Mouse (Mus musculus): ENCODE results near the gene Stn1. TPM values are rescaled to one million over a fixed set of nuclear protein-coding genes. Genes with fewer than 3 reads are reported as not detected.
"Not testable (repeated sequence)": the region's sequence is repeated elsewhere in the genome, so short reads cannot be mapped to it uniquely, and the experiment has no call there.

The Stn1 gene
- 23.4 and 24.0 TPM in 2 replicates for polyA plus RNA-seq (2015; fragmentation: Nextera tagmentation; extraction: Ambion mirVana)

DNA sequence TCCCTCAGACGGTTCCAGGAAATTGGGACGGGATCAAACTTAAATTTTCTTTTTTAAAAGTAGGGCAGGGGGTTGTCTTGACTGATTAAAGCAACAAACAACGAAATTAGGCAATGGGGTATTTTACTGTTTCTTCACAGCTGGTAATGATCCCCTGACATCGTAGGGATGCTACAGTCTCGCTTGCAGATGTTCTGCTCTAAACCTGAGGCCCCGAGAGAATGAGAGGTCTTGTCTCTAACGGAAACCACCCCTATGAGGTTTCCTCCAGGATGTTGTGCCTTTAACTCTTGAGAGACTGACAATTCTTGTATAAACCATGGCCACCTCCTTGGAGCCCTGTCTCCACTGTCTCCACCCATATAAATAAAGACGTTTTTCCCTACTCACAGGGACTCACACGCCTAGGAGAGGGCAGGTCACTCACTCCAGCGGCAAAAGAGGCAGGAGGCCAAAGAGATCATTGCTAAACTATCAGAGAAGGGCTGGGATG, at the start of gene Stn1:
Gene Stn1, minus strand, starts transcription at position 208 of the 493 bp plus-strand sequence.
- H3K9ac ChIP-seq (ENCODE audit: low read depth, low read length) = peak within 1 kb of the TSS; percentile 40
- WGBS = 3% methylated on average over 10 of the region's 10 CpGs

DNA sequence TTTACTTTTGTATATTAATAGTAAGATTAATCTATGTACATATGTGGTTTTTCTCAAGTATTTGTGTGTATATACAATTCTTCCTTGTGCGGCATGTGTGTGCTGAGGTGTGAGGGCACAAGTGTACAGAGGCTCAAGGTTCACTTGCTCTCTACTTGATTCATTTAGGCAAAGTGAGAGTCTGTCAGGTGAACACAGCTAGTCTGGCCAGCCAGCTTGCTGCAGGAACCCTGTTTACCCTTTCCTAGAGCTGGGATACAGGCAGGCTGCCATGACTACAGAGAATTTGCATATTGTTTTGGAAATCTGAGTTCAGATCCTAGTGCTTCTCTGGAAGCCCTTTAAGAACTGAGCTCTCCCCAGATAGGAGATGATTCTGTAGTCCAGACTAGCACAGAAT, 49.7 kb upstream of the Stn1 start:
- WGBS = 95% methylated on average over 1 of the region's 1 CpGs
- H3K27ac ChIP-seq (ENCODE audit: low read length) = no peak overlapping the region
- ATAC-seq = no peak

More for the DNA sequence above, at the start of gene Stn1:
- peak; percentile 68 for ATAC-seq
- Histone ChIP-seq H3K9me3 (replicated peaks; ENCODE audit: control insufficient read depth, low read length, poor library complexity, severe bottlenecking) (0 out of 2 replicates have a peak, but pooled peaks cover 3% of the 10 kb centered on the region), H3K27ac (ENCODE audit: low read length) (peak within 1 kb of the TSS; percentile 58), H3K4me3 (ENCODE audit: low read depth, low read length) (peak within 1 kb of the TSS; percentile 42), H3K4me2 (ENCODE audit: low read length) (peak within 1 kb of the TSS; percentile 54), H3K36me3 (ENCODE audit: control insufficient read depth, insufficient read depth, low read length) (no peaks in the 10 kb centered on the region), H3K4me1 (ENCODE audit: control insufficient read depth, insufficient read depth, low read length) (peaks cover 10% of the 10 kb centered on the region), H3K27me3 (ENCODE audit: control insufficient read depth, insufficient read depth, low read depth, low read length) (no peaks in the 10 kb centered on the region)

DNA sequence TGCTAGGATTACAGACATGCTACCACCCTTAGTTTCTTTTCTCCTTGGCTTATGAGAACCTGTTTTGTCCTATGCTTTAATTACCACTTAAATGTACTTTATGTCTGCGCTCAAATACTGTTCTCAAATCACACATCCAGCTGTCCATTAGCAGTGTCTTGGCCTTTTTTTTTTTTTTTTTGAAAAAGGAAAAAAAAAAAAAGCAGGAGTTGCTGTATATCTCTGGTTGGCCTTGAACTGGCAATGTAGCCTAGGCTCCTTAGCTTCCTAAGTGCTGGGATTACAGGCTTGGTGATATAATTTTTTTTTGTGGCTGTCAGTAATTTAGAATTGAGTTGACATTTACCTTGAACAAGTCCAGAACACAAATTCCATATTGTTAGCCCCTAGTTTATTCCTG, 48.5 kb upstream of the Stn1 start:
- Histone ChIP-seq H3K9me3 (replicated peaks; ENCODE audit: control insufficient read depth, low read length, poor library complexity, severe bottlenecking) (no peaks in the 10 kb centered on the region), H3K4me2 (ENCODE audit: low read length) (no peak overlapping the region), H3K9ac (ENCODE audit: low read depth, low read length) (no peak overlapping the region), H3K4me1 (ENCODE audit: control insufficient read depth, insufficient read depth, low read length) (peaks cover 17% of the 10 kb centered on the region), H3K4me3 (ENCODE audit: low read depth, low read length) (no peak overlapping the region), H3K27me3 (ENCODE audit: control insufficient read depth, insufficient read depth, low read depth, low read length) (no peaks in the 10 kb centered on the region), H3K36me3 (ENCODE audit: control insufficient read depth, insufficient read depth, low read length) (no peaks in the 10 kb centered on the region), H3K27ac (ENCODE audit: low read length) (no peak overlapping the region)
- ATAC-seq = no peak
- 68% methylated on average over 1 of the region's 1 CpGs for WGBS

More for the DNA sequence above, 49.7 kb upstream of the Stn1 start:
- Histone ChIP-seq H3K9ac (ENCODE audit: low read depth, low read length) (no peak overlapping the region), H3K4me3 (ENCODE audit: low read depth, low read length) (no peak overlapping the region), H3K4me1 (ENCODE audit: control insufficient read depth, insufficient read depth, low read length) (peaks cover 6% of the 10 kb centered on the region), H3K27me3 (ENCODE audit: control insufficient read depth, insufficient read depth, low read depth, low read length) (no peaks in the 10 kb centered on the region), H3K36me3 (ENCODE audit: control insufficient read depth, insufficient read depth, low read length) (no peaks in the 10 kb centered on the region), H3K9me3 (replicated peaks; ENCODE audit: control insufficient read depth, low read length, poor library complexity, severe bottlenecking) (no peaks in the 10 kb centered on the region), H3K4me2 (ENCODE audit: low read length) (no peak overlapping the region)

DNA sequence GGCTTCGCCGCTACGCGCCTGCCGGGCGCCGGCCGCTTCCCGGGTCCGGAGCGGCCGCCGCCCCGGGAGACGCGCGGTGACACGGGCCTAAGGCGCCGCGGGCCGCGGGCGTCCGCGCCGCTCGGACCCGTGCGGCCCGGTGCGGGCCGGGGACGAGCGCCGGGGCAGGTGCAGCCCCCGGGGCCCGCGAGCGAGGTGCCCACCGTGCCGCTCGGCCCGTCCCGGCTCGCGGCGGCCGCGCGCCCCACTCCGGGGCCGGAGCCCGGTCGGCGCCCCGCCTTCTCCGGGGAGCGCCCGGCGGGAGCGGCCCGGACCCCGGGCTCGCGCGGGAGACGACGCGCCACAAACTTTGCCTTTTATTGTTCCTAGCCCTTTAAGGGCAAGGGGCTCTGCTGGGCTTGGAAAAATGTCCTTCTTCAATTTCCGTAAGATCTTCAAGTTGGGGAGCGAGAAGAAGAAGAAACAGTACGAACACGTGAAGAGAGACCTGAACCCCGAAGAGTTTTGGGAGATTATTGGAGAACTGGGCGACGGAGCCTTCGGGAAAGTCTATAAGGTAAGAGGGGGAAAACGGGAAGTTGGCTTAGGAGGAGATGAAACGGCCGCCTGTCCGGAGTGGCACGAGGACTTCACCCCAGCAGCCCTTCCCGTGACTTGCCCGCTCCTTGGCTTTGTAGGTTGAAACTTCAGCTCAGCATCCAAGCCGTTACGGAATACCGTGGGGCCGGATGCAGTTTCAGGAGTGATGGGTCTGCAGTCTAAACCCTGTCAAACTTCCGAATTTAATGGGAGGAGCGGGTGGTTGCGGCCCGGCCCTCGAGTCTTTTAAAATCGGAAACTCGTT, 42.7 kb upstream of the Stn1 start:
- ATAC-seq = peak; percentile 79
- H3K4me3 ChIP-seq (ENCODE audit: low read depth, low read length) = peak overlapping the region; percentile 77
- no peaks in the 10 kb centered on the region for H3K36me3 ChIP-seq (ENCODE audit: control insufficient read depth, insufficient read depth, low read length)
- under 1% methylated on average over 94 of the region's 96 CpGs for WGBS
- H3K4me2 ChIP-seq (ENCODE audit: low read length) = peak overlapping the region; percentile 75
- no peaks in the 10 kb centered on the region for H3K27me3 ChIP-seq (ENCODE audit: control insufficient read depth, insufficient read depth, low read depth, low read length)
- peak overlapping the region; percentile 97 for H3K9ac ChIP-seq (ENCODE audit: low read depth, low read length)
- no peaks in the 10 kb centered on the region for H3K9me3 ChIP-seq (replicated peaks; ENCODE audit: control insufficient read depth, low read length, poor library complexity, severe bottlenecking)
- peak overlapping the region; percentile 91 for H3K27ac ChIP-seq (ENCODE audit: low read length)
- H3K4me1 ChIP-seq (ENCODE audit: control insufficient read depth, insufficient read depth, low read length) = peaks cover 25% of the 10 kb centered on the region

DNA sequence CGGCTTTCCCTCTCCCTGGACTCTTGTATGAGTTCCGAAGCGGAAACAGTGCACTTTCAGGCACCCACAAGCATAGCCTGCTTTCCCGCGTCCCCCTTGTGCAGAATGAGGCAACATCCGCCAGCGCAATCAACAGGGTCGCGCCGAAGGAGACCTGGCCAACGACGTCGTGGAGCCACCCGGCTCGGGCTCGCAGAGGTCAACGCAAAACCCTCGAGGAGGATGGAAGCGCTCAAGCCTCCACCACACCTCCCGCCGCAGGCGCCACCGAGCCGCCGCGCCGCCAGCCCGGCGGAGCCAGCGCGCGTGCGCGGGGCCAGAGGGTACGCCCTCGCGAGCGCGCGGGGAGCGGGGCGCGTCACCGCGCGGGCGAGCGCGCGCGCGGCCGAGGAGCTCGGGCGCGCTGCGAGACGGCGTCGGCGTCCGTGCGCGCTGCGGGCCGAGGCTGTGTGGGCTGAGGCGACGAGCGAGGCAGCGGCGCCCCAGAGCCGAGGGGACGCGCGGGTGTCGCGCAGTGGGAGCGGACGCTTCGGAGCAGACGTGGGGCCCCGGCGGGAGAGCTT, 42.0 kb upstream of the Stn1 start, which contains the start of gene Slk:
Gene Slk, plus strand, starts transcription at position 454 of the 563 bp plus-strand sequence.
- WGBS = under 1% methylated on average over 59 of the region's 83 CpGs
- Histone ChIP-seq H3K4me2 (ENCODE audit: low read length) (peak within 1 kb of the TSS; percentile 75), H3K27ac (ENCODE audit: low read length) (peak within 1 kb of the TSS; percentile 91), H3K9me3 (replicated peaks; ENCODE audit: control insufficient read depth, low read length, poor library complexity, severe bottlenecking) (no peaks in the 10 kb centered on the region), H3K9ac (ENCODE audit: low read depth, low read length) (peak within 1 kb of the TSS; percentile 97), H3K4me3 (ENCODE audit: low read depth, low read length) (peak within 1 kb of the TSS; percentile 77), H3K27me3 (ENCODE audit: control insufficient read depth, insufficient read depth, low read depth, low read length) (no peaks in the 10 kb centered on the region), H3K4me1 (ENCODE audit: control insufficient read depth, insufficient read depth, low read length) (peaks cover 25% of the 10 kb centered on the region), H3K36me3 (ENCODE audit: control insufficient read depth, insufficient read depth, low read length) (no peaks in the 10 kb centered on the region)
- ATAC-seq = peak; percentile 93

DNA sequence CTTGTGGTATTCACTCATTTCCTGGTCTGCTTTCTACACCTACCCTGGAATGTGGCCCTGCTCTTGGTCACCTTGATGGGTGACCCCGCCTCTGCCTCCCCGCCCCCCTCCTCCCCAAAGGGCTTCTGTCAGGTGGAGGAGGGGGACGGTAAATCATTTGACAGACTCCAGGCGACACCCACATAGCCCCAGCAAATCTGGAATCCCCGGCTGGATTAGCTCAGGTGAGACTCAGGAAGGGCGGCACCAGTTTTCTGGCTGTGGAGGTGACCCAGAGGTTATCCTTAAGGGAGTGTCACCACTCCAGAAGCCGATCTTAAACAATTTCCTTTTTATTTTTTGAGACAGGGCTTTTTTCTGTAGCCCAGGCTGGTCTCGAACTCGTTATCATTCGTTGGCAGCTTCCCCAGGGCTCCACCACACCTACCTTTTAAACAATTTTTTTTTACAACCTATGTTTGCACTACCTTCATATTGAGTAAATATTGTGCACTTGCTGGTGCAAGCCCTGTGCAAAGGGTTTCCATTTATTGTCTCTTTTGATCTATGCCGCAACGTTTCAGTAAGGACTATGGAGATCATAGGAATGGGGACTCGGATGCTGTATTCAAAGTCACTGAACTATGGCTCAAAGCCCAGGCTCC, 41.4 kb upstream of the Stn1 start:
- 18% methylated on average over 13 of the region's 13 CpGs for WGBS
- Histone ChIP-seq H3K9me3 (replicated peaks; ENCODE audit: control insufficient read depth, low read length, poor library complexity, severe bottlenecking) (no peaks in the 10 kb centered on the region), H3K4me3 (ENCODE audit: low read depth, low read length) (peak overlapping the region; percentile 77), H3K36me3 (ENCODE audit: control insufficient read depth, insufficient read depth, low read length) (no peaks in the 10 kb centered on the region), H3K27ac (ENCODE audit: low read length) (peak overlapping the region; percentile 91), H3K9ac (ENCODE audit: low read depth, low read length) (peak overlapping the region; percentile 97), H3K4me2 (ENCODE audit: low read length) (peak overlapping the region; percentile 65), H3K27me3 (ENCODE audit: control insufficient read depth, insufficient read depth, low read depth, low read length) (no peaks in the 10 kb centered on the region), H3K4me1 (ENCODE audit: control insufficient read depth, insufficient read depth, low read length) (peaks cover 25% of the 10 kb centered on the region)
- no peak for ATAC-seq

DNA sequence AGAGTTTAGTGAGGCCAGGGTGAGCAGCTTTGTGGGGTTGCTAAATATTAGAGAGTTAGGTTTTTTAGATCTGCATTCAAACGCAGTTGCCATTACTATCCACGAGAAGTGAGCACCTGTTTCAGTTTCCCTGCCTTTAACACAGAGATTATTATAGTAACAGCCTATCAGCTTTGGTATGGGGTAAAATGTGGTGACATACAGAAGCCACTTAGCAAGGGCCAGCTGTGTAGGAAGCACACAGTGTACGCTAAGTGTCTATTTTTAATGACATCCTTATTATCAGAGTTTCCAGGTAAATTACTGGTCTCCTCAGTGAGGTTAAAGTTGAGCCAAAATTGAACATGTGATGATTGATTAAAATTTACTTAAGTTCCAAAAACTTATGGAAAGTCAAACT, 36.4 kb upstream of the Stn1 start:
- Histone ChIP-seq H3K9me3 (replicated peaks; ENCODE audit: control insufficient read depth, low read length, poor library complexity, severe bottlenecking) (no peaks in the 10 kb centered on the region), H3K9ac (ENCODE audit: low read depth, low read length) (no peak overlapping the region), H3K36me3 (ENCODE audit: control insufficient read depth, insufficient read depth, low read length) (no peaks in the 10 kb centered on the region), H3K4me2 (ENCODE audit: low read length) (no peak overlapping the region), H3K4me1 (ENCODE audit: control insufficient read depth, insufficient read depth, low read length) (peaks cover 4% of the 10 kb centered on the region), H3K4me3 (ENCODE audit: low read depth, low read length) (no peak overlapping the region), H3K27me3 (ENCODE audit: control insufficient read depth, insufficient read depth, low read depth, low read length) (no peaks in the 10 kb centered on the region; the same call in 1 of the 2 replicates), H3K27ac (ENCODE audit: low read length) (no peak overlapping the region)
- 88% methylated on average over 3 of the region's 3 CpGs for WGBS
- no peak for ATAC-seq

DNA sequence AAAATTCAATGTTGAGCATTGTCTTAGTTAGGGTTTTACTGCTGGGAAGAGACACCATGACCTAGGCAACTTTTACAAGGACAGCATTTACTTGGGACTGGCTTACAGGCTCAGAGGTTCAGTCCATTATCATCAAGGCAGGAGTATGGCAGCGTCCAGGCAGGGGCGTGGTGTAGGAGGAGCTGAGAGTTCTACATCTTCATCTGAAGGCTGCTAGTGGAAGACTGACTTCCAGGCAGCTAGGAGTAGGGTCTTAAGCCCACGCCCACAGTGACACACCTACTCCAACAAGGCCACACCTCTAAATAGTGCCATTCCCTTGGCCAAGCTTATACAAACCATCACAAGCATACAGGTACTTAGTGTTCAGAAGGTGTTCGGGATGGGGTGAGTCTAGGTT, 34.7 kb upstream of the Stn1 start:
- not testable (repeated sequence) for H3K9ac ChIP-seq (ENCODE audit: low read depth, low read length); ATAC-seq; H3K36me3 ChIP-seq (ENCODE audit: control insufficient read depth, insufficient read depth, low read length); H3K4me3 ChIP-seq (ENCODE audit: low read depth, low read length); H3K4me2 ChIP-seq (ENCODE audit: low read length); H3K27ac ChIP-seq (ENCODE audit: low read length); H3K27me3 ChIP-seq (ENCODE audit: control insufficient read depth, insufficient read depth, low read depth, low read length); H3K4me1 ChIP-seq (ENCODE audit: control insufficient read depth, insufficient read depth, low read length); H3K9me3 ChIP-seq (replicated peaks; ENCODE audit: control insufficient read depth, low read length, poor library complexity, severe bottlenecking)
- 68% methylated on average over 4 of the region's 4 CpGs for WGBS
